Mouse (Mus musculus) left cerebral cortex, postnatal 14 days (tissue): ENCODE measurements at regions not wholly inside any gene's neighbourhood (a gene's known extent, or its start where the extent isn't known, plus 50 kb on each side); places are given as distances from the start of the nearest gene placed in this dataset.

Source experiments
- DNase-seq, 2 experiments: peaks; one replicate each; pipeline ENCODE4 v3.0.0; 2021 to 2022; ENCODE audit warnings: low spot score in 2 of 2, mixed read lengths in 1 of 2
- intact Hi-C: fragments of 180-260 bp; cut with DNase I; formaldehyde crosslinking; loops from one replicate; pipeline ENCODE4 v1.15.1; 2025

DNA sequence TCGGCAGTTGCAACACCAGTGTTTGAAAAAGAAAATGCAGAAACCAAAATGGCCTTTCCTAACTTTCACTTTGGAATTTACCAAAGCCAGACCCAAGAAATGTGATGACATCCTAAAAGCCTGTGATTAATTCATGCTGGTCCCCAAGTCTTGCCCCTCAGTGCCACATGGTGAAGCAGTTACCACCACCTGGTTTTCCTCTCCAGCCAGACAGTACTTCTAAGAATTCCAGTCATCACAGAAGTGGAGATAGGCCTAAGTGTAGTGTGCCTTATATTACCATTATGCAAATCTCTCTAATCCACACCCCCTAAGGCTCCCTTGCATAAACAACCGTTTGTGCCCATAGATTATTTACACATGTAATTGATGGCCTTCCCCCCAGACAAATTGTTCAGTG is 311.0 kb downstream of the Cxcl12 start:
- no peak for DNase-seq
- intact Hi-C loops: no loop called here

DNA sequence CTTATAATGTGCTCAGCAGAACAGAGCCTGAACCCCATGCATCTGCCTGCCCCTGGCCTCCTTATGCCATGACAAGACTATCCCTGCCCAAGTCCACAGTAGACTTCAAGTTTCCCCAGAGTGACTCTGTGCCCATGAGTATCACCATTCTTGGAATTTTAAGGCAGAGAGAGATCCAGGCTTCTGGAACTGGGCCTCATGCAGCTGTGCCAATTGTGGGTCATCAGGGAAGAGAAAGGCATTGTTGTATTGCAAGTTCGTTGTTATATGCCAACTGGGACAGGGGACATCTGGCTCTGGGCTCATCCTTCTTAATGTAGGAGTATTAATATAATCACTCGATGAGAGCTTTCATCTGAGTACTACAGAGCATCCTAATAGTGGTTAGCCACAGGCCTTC is 312.1 kb downstream of the Cxcl12 start:
- intact Hi-C loops: no loop called here
- no peak for DNase-seq

DNA sequence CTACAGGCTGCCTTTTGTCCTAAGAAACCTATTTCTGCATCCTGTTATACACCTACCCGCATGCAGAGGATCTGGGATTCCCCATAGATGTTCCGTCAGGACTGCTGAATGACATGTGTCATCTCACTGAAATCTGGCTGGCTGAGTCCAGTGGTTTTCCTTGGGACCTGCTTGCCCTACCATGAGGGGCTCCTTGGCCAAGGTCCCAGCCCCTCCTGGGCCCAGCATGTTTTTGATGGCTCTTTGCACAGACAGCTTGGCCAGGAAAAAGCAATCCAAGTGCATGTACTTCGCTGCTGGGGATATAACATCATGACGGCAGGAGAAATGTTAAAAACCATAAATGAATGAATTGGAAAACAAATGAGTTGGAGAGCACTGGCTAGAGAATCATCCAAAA is 320.8 kb downstream of the Cxcl12 start:
- intact Hi-C loops: no loop called here

DNA sequence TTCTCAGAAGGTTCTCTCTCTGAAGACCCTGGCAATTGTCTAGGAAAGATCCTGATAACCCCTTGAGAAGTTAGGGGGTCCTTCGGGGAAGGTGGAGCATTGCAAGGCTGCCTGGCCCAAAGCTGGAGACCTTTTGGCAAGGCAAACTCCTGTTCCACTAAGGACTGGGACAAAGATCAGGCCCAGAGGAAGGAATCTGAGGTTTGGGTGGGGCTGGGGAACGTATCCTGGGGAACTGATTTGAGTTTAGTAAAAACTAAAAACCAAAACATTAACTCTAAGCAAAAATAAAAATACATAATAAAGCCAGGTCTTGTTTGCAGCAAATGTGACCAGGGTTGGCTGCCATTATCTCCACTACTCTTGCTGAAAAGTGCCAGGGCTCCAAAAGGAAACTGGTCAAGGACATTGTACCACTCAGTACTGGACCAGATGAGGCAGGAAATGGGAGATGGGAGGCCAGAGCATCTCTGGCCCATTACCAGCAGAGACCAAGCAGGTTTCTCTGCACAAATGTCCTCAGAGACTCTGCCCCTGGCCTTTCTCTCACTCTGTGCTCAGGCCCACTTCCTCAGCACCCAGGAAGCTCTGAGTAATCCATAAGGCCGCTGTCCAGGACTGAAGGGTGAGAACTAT is 321.5 kb downstream of the Cxcl12 start:
- no peak for DNase-seq
- intact Hi-C loops: no loop called here

More for the DNA sequence above, 320.8 kb downstream of the Cxcl12 start:
- DNase-seq: no peak

DNA sequence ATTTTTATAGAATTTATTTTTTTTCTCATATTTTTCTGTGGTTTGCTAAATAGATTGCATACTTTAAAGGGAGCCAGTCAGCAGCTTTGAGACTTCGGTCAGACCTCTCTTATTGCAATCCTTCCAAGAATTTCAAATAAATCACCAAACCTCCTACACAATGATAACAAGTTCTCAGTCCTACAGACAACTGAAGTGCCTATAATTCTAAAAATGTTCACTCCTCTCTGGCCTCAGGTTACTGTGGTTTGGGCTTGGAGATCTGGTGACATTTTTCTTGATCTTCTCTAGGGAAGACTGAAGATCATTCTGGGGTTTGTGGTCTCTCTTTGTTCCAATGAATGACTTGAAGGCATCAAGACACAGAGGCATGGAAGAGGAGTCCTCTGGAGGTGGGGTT is 326.6 kb downstream of the Cxcl12 start:
- no peak for DNase-seq
- intact Hi-C loops: no loop called here

DNA sequence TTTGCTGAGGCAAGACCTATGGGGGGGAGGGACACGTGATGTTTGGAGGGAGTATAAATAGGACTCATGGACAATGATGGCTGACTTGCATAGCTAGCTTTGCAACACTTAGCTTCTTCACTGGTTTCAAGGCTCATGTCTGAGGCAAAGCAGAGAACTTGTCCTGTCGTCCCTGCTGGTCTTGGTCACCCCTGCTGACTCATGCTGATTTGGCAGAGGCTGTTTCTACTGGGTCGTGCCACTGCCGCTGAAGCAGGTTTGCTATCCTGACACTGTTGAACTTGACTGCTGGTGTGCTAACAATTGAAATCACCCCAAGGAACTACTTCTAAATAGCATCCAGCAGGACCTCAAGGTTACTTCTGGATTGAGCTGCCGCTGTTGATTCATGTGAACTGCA is 329.0 kb downstream of the Cxcl12 start:
- no peak for DNase-seq
- intact Hi-C loops: no loop called here

DNA sequence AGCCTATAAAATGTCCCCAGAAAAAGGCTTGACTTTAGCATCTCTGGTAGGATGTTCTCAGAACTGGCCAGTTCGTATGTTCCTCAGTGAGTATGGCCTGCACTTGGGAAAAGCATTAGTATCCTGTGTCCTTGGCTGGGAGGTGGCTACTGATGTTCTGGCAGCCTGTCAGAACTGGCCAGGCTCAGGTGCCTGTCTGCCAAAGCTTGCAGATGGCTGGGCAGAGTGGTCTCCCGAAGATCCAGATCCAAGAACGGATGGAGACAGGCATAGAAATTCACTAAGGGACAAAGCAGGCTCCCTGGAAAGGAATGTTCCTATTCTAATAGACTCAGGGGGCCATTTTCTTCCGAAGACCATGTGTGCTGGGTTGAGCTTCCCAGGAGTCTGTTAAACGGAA is 329.6 kb downstream of the Cxcl12 start:
- no peak for DNase-seq

DNA sequence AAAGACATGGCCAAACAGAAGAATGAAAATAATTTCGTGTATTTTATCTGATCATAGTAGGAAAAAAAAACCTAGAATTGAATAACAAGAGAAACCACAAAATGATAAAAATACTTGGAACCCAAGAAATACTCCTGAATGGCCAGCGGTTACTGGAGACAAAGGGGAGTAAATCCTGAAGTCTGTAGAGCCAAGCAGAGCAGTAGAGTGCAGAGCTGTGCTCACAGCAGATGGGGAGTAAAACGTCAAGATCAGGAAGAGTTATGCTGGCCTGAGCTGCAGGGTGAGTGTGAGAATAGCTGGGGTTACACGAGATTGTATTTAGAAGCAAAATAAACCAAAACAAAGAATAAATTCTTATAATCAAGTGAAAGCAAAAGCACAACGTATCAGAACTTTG is 334.0 kb downstream of the Cxcl12 start:
- intact Hi-C loops: no loop called here
- DNase-seq: no peak

More for the DNA sequence above, 329.6 kb downstream of the Cxcl12 start:
- intact Hi-C loops: no loop called here

DNA sequence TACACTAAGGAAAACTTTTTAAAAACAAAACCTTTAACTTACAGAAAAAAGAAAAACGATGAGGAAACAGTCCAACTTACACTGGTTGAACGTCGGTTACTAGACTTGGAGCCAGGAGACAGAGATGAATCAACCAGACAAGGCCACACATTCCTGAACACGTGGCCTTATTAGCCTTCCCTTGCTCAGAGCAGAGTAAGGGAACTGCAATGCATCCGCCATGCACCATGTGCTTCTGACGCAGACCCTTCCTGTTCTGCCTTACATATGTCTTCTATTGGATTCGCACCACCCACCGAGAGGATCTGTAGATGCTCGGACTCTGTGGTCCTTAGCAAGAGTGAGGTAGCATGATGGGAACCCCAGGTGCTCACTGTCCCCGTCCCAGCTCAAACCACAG is 336.2 kb upstream of the Zfp637 start:
- intact Hi-C loops: no loop called here
- DNase-seq: no peak

DNA sequence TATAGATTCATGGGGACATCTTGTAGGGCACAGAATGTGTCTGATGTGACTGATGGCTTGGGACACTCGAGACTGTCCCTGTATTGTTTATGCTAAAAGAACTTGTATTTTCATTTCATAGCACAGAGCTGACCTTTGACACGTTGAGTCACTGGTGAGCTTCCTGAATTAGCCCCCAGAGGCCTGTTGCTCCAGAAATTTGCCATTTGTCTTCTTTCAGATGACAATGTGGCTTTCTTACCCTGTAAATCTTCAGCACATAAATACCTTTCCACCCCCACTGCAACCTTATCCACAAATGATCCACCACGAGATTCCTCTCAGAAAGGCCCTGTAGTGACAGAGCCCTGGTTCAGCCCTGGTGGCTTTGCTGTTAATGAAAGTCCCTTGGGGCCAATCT is 335.5 kb upstream of the Zfp637 start:
- intact Hi-C loops: no loop called here

DNA sequence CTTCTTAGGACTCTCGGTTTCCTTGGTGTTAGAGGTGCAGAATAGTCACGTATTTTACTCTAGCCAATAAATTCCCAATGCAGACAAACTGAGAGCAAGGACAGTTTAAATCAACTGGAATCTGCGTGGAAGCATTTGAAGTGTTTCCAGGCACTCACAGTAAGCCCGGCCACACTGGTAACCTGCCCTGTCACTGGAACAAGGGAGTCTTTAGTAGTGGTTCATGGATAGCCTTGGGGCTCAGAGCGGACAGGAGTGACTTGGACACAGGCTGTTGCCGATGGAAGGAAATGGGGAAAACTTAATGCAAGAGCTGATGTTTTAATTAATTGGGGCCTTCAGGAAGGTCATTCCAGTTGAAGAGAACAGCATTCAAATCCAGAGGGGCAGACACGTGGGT is 334.4 kb upstream of the Zfp637 start:
- intact Hi-C loops: no loop called here
- no peak for DNase-seq

More for the DNA sequence above, 335.5 kb upstream of the Zfp637 start:
- DNase-seq: no peak

DNA sequence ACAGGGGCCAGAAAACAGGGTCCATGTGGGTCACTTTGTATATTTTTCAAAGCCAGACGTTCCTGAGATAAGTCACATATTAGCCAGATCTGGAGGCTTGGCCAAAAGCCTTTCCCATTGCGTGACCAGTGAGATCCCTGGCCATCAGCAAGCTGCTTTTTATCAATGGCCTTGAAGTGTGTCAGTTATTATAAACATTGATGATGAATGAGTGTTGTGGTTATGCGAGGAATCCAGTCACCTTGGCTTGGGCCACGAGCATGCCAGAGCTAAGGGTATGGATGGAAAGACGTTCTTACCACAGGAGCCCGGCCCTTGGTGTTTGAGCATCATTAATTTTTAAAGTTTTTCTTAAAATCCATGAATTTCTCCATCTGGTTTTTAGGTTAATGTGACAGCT is 332.1 kb upstream of the Zfp637 start:
- no peak for DNase-seq
- intact Hi-C loops: no loop called here

DNA sequence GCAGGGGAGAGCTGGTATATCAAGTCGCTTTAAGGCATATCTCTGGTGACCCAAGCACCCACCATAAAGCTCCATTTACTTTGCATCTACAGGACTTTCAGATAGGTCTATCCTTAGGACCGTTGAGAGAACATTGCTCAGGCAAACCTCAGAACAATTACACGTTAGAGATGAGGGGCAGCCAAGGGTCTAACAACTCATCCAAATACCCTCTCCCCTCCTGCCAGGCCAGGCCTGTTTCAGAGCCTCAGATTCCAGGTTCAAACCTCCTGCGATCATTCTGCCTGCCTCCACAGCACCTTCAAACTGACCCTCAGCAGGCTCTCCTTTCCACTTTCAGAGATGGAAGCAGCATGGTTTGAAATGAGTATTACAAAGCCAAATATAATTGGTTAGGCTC is 331.0 kb upstream of the Zfp637 start:
- intact Hi-C loops: no loop called here
- no peak for DNase-seq

DNA sequence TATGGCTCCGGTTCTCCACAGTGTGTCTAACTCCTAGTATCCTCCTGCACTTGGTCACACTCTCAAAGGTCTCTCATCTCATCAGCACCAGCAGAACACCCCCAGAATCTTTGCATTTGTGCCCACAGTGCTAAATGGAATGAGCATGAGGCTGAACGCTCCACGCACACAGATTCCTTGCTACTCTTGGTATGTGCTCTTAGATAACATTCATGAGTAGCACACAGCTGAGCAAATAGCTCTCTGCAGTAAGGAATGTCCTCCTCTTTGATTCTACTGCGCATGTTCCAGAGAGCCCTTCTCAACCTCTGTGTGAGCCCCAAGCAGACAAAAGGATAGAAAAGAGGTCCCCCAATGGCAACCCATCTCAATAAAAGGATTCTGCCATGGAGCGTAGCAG is 326.1 kb upstream of the Zfp637 start:
- DNase-seq: no peak
- intact Hi-C loops: no loop called here

DNA sequence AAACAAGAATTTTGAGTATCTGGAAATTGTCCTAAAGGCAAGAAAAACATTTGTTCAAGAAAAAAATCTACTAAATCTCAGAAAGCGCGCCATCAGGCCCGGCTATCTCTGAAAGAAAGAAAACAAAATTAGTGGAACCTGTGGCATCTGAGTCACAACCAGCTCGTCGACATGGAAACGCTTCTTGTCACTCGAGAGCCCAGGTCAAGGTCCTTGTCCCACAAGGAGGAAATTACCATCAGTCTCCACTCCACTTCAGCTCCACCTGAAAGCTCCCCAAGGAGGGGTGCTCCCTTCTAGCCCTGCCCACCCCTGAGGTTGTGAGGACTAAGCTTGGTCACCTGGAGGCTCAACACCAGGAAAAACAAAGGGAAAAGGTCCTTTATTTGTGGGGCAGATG is 324.1 kb upstream of the Zfp637 start:
- no peak for DNase-seq
- intact Hi-C loops: no loop called here

DNA sequence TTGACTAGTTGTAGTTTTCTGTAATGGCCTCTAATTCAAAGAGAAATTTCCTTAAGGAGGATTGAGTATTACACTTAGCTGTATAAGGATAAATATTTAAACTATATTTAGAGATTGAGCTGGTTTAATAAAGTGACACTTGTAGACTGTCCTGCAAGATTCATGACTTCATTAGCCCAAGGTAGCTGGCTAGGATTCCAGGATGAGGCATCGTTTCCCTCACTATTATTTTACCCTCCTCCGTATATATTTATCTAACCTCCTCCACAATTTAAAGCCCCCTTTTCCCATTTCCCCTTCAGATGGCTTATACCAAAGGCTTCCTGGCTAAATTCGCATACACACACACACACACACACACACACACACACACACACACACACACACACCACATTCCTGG is 322.0 kb upstream of the Zfp637 start:
- intact Hi-C loops: no loop called here
- no peak for DNase-seq

DNA sequence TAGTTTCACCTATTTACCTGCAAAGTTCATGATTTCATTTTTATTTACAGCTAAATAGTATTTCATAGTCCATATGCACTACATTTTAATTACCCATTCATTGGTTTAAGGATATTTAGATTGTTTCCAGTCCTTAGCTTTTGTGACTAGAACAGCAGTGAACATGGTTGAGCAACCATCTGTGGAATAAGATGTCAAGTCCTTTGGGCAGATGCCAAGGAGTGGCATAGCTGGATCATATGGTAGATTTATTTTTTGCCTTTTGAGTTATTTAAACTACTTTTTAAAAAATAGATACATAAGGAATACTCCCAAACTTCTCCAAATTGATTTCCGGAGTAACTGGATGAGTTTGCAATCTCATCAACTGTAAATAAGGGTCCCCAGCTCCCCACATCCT is 321.5 kb upstream of the Zfp637 start:
- intact Hi-C loops: no loop called here
- no peak for DNase-seq

DNA sequence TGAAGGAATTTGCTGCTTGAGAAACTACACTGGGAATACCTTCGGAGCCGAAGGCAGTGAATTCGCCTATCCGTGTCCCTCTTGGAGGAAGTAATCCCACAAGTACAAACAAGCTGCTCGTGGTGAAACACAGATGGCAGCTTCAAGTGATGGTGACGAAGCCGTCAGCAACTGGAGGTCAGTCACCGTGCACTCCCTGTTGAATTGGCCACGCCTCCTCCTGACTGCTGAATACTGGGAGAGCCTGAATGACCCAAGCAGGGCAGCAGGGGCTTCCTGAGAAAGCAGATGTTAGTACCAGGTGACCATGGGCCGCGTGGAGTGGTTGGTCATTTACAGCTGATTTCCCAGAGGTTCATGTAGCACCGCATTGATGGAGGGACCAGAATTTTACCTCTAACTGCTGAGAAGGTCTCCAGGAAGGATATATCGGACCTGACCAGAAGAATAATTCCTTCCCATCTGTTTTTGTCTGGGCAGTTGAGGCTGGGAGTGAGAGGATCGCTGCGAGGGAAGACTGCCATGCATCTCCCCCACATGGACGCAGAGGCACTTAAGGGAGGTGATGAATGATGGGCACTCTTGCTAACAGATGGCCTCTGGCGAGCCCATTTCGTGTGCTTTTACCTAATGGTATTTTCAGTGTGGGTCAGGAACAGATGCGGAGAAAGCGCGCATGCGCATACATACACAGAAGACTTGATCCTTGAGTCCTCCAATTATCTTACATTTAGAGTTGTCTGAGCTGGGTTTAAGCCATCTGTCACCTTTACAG is 314.6 kb upstream of the Zfp637 start:
- intact Hi-C loops: no loop called here
- DNase-seq: no peak

DNA sequence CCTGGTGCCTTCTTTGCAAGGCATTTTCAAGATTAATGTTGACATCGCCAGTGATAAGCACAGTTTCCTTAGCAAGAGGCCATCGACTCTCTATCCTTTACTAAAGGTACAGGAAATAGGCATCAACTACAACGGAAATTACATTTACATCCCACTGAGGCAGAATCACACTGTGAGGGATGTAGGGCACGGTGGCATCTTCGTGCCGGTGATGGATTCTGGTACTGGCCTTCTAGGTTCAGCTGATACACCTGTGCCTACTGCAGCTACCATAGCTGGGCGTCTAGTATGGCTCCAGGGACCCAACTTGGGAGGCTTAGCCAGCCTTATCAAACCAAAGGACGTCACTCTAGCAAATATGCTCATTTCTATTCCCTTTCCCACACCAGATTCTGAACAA is 313.5 kb upstream of the Zfp637 start:
- DNase-seq: no peak
- intact Hi-C loops: no loop called here

DNA sequence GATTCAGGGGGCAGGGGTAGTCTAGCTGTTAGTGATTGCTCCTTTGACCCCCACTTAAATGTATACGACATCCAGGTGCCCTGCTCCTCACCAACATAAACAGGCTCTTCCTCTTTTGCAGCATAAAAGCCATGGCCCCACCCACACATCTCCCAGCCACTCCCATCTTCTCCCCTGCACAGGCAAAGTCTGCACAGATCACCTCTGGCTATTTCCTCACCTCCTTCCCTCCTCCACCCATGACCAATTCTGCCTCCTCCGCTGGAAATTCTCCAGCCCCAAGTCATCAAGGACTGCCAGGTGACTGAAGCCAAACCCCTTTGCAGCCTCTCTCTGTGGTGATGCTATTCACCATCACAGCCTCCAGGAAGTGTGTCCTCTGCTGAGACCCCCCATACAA is 306.8 kb upstream of the Zfp637 start:
- DNase-seq: no peak
- intact Hi-C loops: no loop called here

DNA sequence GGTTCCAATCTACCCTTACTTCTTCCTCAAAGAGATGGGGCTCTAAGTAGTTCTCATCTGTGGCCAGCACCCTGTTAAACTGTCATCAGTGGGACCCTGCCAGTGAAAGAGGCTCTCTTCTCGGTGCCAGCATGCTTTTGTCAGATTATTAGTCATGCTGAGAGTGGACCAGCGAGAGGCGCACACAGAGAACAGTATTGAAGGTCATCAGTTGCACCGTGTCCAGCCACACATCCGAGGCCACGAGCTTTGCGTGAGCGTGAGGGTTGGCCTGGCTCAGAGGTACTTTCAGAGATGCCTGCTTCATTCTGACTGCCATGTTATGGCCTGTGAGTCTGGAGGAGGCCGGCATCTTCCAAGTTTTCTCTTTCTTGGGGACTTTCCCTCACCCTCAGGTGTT is 306.0 kb upstream of the Zfp637 start:
- no peak for DNase-seq
- intact Hi-C loops: no loop called here

DNA sequence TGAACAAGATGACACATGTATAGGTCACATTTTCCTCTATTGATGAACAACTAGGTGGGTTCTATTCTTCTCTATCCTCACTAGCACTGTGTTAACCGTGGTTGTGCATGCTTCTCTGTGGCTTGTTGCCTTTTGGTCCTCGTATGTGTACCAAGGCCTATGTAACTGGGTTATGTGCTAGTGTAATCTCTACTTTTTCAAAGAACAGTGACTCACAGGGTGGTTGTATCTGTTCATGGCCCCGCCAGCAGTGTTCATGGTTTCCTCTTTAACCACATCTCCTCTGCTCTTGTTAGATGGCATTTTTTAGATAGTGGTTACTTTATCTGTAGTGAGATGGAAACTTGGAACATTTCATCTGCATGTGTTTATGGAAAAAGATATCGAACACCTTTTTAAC is 304.9 kb upstream of the Zfp637 start:
- no peak for DNase-seq
- intact Hi-C loops: no loop called here
